Mouse (Mus musculus): ENCODE results near the gene Pcbp1. TPM values are rescaled to one million over a fixed set of nuclear protein-coding genes. Genes with fewer than 3 reads are reported as not detected.

Gene Pcbp1
- polyA plus RNA-seq, 1 experiment from 2014 or later: 588 TPM

DNA sequence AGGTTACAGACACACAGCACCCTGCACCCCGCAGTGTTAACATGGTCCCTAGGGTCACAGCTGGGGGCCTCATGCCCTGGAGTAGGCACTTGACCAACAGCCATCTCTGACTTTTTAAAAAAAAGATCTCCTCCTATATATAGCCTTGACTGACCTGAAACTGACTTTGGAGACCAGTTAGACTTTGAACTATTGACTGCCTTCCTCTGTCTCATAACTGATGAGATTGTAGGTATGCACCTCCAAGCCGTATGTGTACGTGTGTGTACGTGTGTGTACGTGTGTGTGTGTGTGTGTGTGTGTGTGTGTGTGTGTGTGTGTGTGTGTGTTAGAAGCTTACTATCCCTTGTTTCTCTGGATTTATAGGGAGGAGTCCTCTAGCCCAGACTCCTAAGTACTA is 44.2 kb downstream of the Pcbp1 start:
- H3K4me1 ChIP-seq (ENCODE audit: insufficient read depth): peaks cover 13% of the 10 kb centered on the region

DNA sequence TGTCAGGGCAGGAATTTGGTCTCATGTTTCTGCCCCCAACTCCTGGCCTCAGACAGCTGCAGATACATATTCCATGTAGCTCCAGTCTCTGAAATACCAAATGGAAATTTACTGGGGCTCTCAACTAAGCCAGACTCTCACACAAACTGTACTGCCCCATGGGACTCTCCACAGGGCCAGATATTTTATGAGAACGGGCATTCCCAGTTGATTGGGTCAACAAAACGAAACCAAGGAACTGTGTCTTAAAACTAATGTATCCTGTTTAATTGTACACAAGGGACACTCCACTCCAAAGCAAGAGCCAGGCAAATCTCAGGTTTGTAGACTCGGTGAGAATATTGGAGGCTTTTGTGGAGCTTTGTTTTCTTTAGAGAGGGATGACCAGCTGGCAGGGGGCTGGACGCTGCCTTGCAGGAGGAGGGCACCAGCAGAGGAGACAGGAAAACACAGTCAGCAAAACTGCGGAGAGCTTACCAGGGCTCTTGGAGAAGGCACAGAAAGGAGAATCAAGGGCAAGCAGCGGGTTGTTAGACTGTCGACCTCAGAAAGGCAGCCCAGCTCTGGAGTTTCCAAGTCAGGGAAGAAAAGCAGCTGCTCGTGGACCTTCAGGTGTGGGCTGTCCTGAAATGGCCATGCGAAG is 45.8 kb downstream of the Pcbp1 start:
- no peaks in the 10 kb centered on the region for H3K36me3 ChIP-seq (ENCODE audit: insufficient read depth)
- peak overlapping the region; percentile 93 for H3K27ac ChIP-seq (ENCODE audit: low read depth)
- 17% methylated on average over 9 of the region's 9 CpGs for WGBS
- ATAC-seq (ENCODE audit: insufficient read depth) (peak; percentile 33; the same call in 1 of the 2 replicates), DNase-seq (peak; percentile 52)
- H3K4me1 ChIP-seq (ENCODE audit: insufficient read depth): peaks cover 12% of the 10 kb centered on the region
- no peaks in the 10 kb centered on the region for H3K27me3 ChIP-seq (ENCODE audit: insufficient read depth, low read length)
- peak overlapping the region; percentile 36 for H3K9ac ChIP-seq
- peak overlapping the region; percentile 54 for H3K4me2 ChIP-seq
- no peak for TF ChIP-seq CTCF (IDR thresholded peaks at IDR 0.05; ENCODE audit: low read depth)
- H3K4me3 ChIP-seq (ENCODE audit: low read depth, low read length): peak overlapping the region; percentile 0; the same call in 1 of the 2 replicates
- no peaks in the 10 kb centered on the region for H3K9me3 ChIP-seq (ENCODE audit: low read depth, low read length)

More for the DNA sequence above, 44.2 kb downstream of the Pcbp1 start:
- Histone ChIP-seq H3K9ac (no peak overlapping the region), H3K36me3 (ENCODE audit: insufficient read depth) (no peaks in the 10 kb centered on the region), H3K27me3 (ENCODE audit: insufficient read depth, low read length) (no peaks in the 10 kb centered on the region), H3K4me2 (no peak overlapping the region), H3K4me3 (ENCODE audit: low read depth, low read length) (no peak overlapping the region), H3K9me3 (ENCODE audit: low read depth, low read length) (no peaks in the 10 kb centered on the region), H3K27ac (ENCODE audit: low read depth) (no peak overlapping the region)
- no peak for TF ChIP-seq CTCF (IDR thresholded peaks at IDR 0.05; ENCODE audit: low read depth)
- WGBS: 87% methylated on average over 5 of the region's 5 CpGs
- DNase-seq (no peak), ATAC-seq (ENCODE audit: insufficient read depth) (no peak)

- Histone ChIP-seq H3K9me3 (ENCODE audit: low read depth, low read length) (no peaks in the 10 kb centered on the region), H3K4me3 (ENCODE audit: low read depth, low read length) (no peak overlapping the region), H3K36me3 (ENCODE audit: insufficient read depth) (no peaks in the 10 kb centered on the region), H3K27me3 (ENCODE audit: insufficient read depth, low read length) (no peaks in the 10 kb centered on the region), H3K4me2 (peak overlapping the region; percentile 54), H3K9ac (no peak overlapping the region), H3K27ac (ENCODE audit: low read depth) (peak overlapping the region; percentile 93), H3K4me1 (ENCODE audit: insufficient read depth) (peaks cover 12% of the 10 kb centered on the region)
- no peak for TF ChIP-seq CTCF (IDR thresholded peaks at IDR 0.05; ENCODE audit: low read depth)
- DNase-seq (peak; percentile 49), ATAC-seq (ENCODE audit: insufficient read depth) (no peak)
Observed at GRCm38 (mm10) chr6:86479816-86480188, 46.3 kb downstream of the Pcbp1 start.

DNA sequence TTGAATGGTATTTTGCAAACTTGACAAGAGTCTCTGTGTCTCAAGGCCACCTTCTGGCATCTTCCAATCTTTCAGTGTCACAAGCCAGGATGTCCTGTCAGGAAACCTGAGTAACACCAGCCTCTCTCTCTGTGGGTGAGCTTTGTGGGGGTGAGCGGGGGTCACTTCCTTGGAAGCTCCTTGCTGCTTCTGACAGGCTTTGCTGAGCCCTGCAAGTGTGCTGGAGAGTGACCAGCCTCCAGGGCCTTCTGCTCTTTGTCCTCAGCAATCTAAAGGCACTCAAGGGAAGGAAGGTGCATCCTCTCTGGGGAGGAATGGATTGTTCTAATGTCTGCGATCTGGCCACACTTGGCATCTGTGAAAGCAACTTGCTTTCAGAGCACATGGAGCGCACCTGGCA is 46.8 kb downstream of the Pcbp1 start:
- DNase-seq (peak; percentile 48), ATAC-seq (ENCODE audit: insufficient read depth) (no peak)
- H3K27ac ChIP-seq (ENCODE audit: low read depth): peak overlapping the region; percentile 93
- H3K4me3 ChIP-seq (ENCODE audit: low read depth, low read length): no peak overlapping the region
- WGBS: 59% methylated on average over 3 of the region's 3 CpGs
- H3K4me1 ChIP-seq (ENCODE audit: insufficient read depth): peaks cover 15% of the 10 kb centered on the region
- no peak overlapping the region for H3K9ac ChIP-seq
- no peaks in the 10 kb centered on the region for H3K27me3 ChIP-seq (ENCODE audit: insufficient read depth, low read length)
- no peak for TF ChIP-seq CTCF (IDR thresholded peaks at IDR 0.05; ENCODE audit: low read depth)
- H3K9me3 ChIP-seq (ENCODE audit: low read depth, low read length): no peaks in the 10 kb centered on the region
- no peak overlapping the region for H3K4me2 ChIP-seq
- no peaks in the 10 kb centered on the region for H3K36me3 ChIP-seq (ENCODE audit: insufficient read depth)

GRCm38 (mm10) chr6:86476931-86477330 is 49.2 kb downstream of the Pcbp1 start:
- H3K4me3 ChIP-seq (ENCODE audit: low read depth, low read length): no peak overlapping the region
- H3K27me3 ChIP-seq (ENCODE audit: insufficient read depth, low read length): no peaks in the 10 kb centered on the region
- peaks cover 22% of the 10 kb centered on the region for H3K4me1 ChIP-seq (ENCODE audit: insufficient read depth)
- no peak for DNase-seq
- ATAC-seq (ENCODE audit: insufficient read depth): no peak
- no peaks in the 10 kb centered on the region for H3K36me3 ChIP-seq (ENCODE audit: insufficient read depth)
- H3K9me3 ChIP-seq (ENCODE audit: low read depth, low read length): no peaks in the 10 kb centered on the region
- no peak overlapping the region for H3K9ac ChIP-seq
- WGBS: 60% methylated on average over 5 of the region's 5 CpGs
- peak overlapping the region; percentile 48; the same call in 1 of the 2 replicates for H3K27ac ChIP-seq (ENCODE audit: low read depth)
- no peak for TF ChIP-seq CTCF (IDR thresholded peaks at IDR 0.05; ENCODE audit: low read depth)
- H3K4me2 ChIP-seq: no peak overlapping the region

DNA sequence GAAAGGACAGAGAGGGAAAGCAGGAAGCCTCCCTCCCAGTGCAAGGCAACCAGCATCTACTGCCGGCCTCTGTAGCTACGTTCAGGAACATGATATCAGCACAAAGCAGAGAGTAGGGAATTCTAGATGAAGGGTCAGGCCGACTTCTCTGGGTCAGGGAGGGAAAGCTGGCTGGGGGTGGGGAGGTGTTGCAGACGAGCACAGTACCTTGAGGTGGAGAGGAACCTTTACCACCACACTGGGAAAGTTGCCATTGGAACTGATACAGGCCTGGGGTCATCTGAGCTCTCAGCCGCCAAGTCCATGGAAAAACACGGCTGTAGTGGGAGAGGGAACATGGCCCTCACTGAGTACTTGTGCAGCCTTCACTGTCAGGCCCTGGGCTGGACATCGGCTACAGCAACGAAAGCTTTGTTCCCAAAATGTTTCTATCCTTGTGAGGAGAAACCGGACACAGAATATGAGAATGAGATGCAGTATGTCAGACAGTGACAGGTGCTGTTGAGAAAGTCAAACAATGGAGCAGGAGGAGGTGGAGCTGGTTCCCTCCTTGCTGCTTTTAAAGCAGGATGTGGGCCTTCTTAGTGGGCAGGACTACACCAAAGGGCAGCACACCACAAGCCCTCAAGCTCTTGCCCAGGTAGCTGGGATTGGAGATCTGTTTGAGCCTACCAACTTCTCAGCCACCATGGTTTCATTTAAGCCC is 50.5 kb downstream of the Pcbp1 start:
- no peak overlapping the region for H3K4me2 ChIP-seq
- DNase-seq (no peak), ATAC-seq (ENCODE audit: insufficient read depth) (no peak)
- no peak overlapping the region for H3K4me3 ChIP-seq (ENCODE audit: low read depth, low read length)
- H3K4me1 ChIP-seq (ENCODE audit: insufficient read depth): peaks cover 17% of the 10 kb centered on the region
- H3K36me3 ChIP-seq (ENCODE audit: insufficient read depth): no peaks in the 10 kb centered on the region
- H3K9ac ChIP-seq: no peak overlapping the region; the same call in 1 of the 2 replicates
- no peak for TF ChIP-seq CTCF (IDR thresholded peaks at IDR 0.05; ENCODE audit: low read depth)
- H3K27me3 ChIP-seq (ENCODE audit: insufficient read depth, low read length): no peaks in the 10 kb centered on the region
- peak overlapping the region; percentile 58; the same call in 1 of the 2 replicates for H3K27ac ChIP-seq (ENCODE audit: low read depth)
- H3K9me3 ChIP-seq (ENCODE audit: low read depth, low read length): no peaks in the 10 kb centered on the region
- 38% methylated on average over 9 of the region's 9 CpGs for WGBS

DNA sequence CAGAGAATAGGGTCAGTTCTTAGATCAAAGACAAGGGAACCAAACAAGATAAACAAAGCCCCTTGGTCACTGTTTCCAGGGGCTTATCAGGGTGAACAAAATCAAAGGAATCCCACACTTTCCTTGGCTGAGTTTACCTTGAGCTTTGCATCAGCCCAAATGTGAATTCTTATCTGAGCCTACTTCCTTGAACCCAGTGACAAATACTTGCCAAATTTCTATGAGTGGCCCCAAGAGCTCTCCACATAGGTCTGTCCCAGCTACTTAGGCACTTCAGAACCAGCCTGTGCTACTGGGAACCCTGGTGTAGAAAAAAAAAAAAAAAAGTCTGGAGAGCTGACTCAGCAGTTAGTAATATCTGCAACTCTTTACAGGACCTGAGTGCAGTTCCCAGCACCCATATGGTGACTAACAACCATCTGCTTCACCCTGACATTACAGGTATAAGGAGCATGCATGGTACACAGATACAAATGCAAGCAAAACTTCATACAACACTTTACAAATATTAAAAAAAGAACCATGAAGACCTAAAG is 51.4 kb downstream of the Pcbp1 start:
- H3K27ac ChIP-seq (ENCODE audit: low read depth): peak overlapping the region; percentile 58; the same call in 1 of the 2 replicates
- H3K4me1 ChIP-seq (ENCODE audit: insufficient read depth): peaks cover 10% of the 10 kb centered on the region; the same call in 1 of the 2 replicates
- ATAC-seq (ENCODE audit: insufficient read depth): no peak
- peaks cover 8% of the 10 kb centered on the region; the same call in 1 of the 2 replicates for H3K36me3 ChIP-seq (ENCODE audit: insufficient read depth)
- H3K27me3 ChIP-seq (ENCODE audit: insufficient read depth, low read length): no peaks in the 10 kb centered on the region
- H3K9ac ChIP-seq: no peak overlapping the region
- DNase-seq: no peak
- H3K4me2 ChIP-seq: no peak overlapping the region
- no peak for TF ChIP-seq CTCF (IDR thresholded peaks at IDR 0.05; ENCODE audit: low read depth)
- no peaks in the 10 kb centered on the region for H3K9me3 ChIP-seq (ENCODE audit: low read depth, low read length)
- H3K4me3 ChIP-seq (ENCODE audit: low read depth, low read length): no peak overlapping the region

Small RNAs within 50 kb of the gene (microRNA-seq; reads per million reads assigned to microRNA genes)
- gene Gm22184 (ENCODE audit: borderline number of aligned reads): not detected

Other genes starting within 250 kb of the Pcbp1 start
- gene Fam136a, start 160.7 kb downstream of the Pcbp1 start, polyA plus RNA-seq (2014; fragmentation: Nextera tagmentation; extraction: Ambion mirVana): 129 and 130 TPM in 2 replicates
- 723 and 735 TPM in 2 replicates for gene Snrpg, start 155.0 kb downstream of the Pcbp1 start, polyA plus RNA-seq (2014; fragmentation: Nextera tagmentation; extraction: Ambion mirVana)
- 83.5 and 88.1 TPM in 2 replicates for gene Pcyox1, start 129.2 kb downstream of the Pcbp1 start, polyA plus RNA-seq (2014; fragmentation: Nextera tagmentation; extraction: Ambion mirVana)
- 208 and 219 TPM in 2 replicates for gene Tia1, start 122.1 kb downstream of the Pcbp1 start, polyA plus RNA-seq (2014; fragmentation: Nextera tagmentation; extraction: Ambion mirVana)
- 0.72 TPM in 1 of 2 replicates, not detected in the other for gene Gm44790, start 99.7 kb downstream of the Pcbp1 start, polyA plus RNA-seq (2014; fragmentation: Nextera tagmentation; extraction: Ambion mirVana)
- gene C87436, start 87.9 kb downstream of the Pcbp1 start, polyA plus RNA-seq (2014; fragmentation: Nextera tagmentation; extraction: Ambion mirVana): 22.2 and 24.3 TPM in 2 replicates
- 0.42 and 0.60 TPM in 2 replicates for gene Asprv1, start 101.8 kb upstream of the Pcbp1 start, polyA plus RNA-seq (2014; fragmentation: Nextera tagmentation; extraction: Ambion mirVana)
- gene Mxd1, start 142.8 kb upstream of the Pcbp1 start, polyA plus RNA-seq (2014; fragmentation: Nextera tagmentation; extraction: Ambion mirVana): 11.2 and 11.3 TPM in 2 replicates
- 108 and 112 TPM in 2 replicates for gene Snrnp27, start 158.2 kb upstream of the Pcbp1 start, polyA plus RNA-seq (2014; fragmentation: Nextera tagmentation; extraction: Ambion mirVana)
- gene Gmcl1, start 207.1 kb upstream of the Pcbp1 start, polyA plus RNA-seq (2014; fragmentation: Nextera tagmentation; extraction: Ambion mirVana): 33.4 and 33.8 TPM in 2 replicates

All from lung, embryonic 14.5 days (tissue).